Mouse (Mus musculus) embryo, embryonic 9.5 days (tissue): Measurements from ENCODE around the gene Ift140.
A peak's percentile ranks its signal among the peaks of the same experiment; 100 is the strongest.

Experiments used
- DNase-seq: peaks from one replicate; pipeline ENCODE4 v3.0.0-alpha.2; 2017; ENCODE audit errors: extremely low spot score

Ift140 gene

DNA sequence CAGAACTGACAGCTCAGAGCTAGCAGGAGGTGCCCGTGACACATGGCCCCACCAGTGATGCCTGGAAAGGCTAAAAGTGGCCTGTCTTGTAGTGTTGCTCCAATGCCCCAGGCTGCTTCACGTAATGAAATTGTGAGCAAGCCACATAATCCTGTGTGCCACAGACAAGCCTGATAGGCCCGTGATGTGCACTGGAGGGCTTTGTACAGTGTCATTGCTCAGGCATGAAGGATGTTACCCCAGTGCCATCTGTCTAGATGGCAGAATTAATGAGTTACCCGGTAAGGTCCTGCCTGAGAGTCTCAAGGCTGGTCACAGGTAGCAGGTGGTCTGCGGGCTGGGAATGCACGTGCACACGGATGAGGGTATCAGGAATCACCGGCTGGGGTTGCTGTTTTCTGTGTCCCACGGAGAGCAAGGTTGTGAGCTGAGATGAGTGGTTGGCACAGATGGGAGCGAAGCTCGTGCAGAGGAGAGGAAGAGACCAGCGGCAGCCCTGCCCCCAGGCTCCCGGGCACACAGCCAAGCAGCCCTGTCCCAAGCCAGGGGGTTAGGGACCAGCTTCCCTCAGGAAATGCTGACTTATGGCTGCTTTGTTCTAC is 62.0 kb downstream of the Ift140 start:
- DNase-seq: no peak

DNA sequence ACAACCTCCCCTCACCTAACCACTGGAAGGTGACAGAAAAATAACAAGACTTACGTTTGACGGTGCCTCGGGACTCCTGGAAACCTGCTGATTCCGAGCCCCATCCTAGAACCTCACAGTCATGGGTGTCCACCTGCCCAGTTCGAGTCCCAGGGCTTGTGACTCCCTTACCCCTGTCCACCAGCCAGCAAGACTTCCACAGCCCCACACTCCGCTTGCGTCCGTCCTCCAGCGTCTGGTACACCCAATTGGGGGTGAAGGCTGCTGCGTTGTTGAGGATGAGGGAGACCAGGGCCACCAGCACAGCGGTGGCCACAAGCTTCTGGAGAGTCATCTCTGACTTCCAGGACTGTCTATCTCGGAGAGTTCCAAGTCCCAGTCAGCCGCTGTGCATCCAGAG is 64.3 kb downstream of the Ift140 start:
- no peak for DNase-seq

DNA sequence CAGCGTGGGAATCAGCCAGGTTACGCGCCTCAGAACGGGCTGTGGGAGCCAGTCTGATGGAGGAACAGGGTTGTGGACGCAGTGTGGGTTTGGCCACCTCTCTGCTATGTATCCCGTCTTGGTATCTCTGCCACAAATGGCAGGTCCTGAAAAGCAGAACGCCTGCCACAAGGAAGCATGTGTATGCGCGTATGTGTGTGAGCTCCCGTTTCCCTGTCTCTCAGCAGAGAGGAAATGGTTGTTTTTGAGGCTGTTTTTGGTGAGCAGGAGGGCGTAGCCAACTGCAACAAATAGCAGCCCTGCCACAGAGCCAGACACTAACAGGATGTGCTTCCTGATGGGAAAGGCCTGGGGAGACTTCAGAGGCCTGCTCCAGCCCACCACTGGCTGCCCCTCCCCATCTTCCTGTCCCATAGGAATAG is 65.1 kb downstream of the Ift140 start:
- DNase-seq: no peak

DNA sequence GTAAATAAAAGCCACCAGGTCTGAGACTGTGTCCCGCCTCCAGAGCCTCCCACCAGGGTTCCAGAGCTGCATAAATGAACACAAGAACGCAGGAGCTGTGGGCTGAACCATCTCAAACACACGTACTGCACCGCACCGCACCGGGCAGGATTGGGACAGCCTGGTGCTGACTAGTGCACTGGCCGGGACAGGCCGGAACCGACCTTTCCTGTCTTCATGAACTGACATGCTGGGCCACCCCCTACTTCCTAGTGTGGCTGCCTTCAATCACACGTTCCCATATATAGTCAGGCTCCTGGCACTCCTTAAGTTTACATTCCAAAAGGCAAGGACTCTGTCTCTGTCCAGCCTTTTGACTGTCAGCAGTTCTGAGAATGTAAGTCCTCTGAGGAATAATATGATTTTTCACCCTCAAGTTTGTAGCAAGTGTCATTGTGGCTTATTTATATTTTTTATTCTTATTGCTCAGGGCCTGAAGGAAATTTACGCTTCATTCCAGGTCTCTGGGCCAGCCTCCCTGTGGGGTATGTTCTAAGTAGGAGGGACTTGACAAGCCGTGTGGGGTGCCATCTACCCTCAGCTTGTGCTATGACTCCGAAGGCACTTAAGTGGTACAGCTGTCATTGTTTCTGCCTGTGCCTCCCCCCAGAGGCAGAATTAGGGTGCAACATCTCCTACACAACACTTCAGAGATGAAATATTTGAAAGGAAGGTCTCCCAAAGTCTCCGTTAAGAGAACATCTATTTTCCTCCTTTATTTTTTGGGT is 66.4 kb downstream of the Ift140 start:
- DNase-seq: no peak

DNA sequence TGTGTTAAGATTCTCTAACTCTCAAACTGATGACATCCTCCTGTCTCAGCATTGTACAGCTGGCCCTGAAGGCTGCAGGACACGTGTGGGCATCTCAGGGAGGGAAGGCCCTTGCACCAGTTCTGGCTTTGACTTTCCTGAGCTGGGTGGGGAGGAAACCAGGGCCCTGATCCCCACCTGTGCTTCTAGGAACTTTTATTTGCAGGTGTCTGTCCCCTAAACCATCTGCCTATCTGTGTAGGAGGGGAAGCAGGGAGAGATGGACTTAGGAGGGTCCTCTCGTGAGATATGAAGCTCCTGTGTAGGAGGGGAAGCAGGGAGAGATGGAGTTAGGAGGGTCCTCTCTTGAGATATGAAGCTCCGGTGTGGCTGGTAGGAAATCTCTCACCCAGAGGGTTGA is 67.0 kb downstream of the Ift140 start:
- DNase-seq: no peak

DNA sequence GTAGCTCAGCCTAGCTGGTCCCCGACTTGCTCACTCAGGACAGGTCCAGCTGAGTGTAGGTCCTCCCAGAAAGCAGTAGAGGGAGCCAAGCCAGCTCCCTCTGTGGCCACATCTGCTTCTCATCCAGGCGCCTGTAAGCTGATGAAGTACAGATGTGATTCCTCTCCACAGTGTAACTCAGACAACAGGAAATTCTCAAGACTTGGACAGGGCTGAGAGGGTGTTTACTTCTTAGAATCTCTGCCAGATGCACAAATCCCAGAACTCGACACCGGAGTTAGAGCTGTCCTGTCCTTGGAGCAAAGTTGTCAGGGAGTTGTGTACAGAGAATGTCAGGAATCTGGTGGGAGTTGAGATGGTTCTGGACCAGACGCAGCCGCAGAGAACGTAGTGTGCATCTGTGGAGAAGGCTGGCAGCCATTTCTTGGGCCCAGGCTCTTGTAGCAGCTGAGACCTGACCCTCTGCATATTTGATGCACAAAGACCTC is 67.6 kb downstream of the Ift140 start, which contains the start of gene Tmem204:
Gene Tmem204, minus strand, starts transcription at position 148 of the 488 bp plus-strand sequence.
- peak; percentile 68 for DNase-seq

- no peak for DNase-seq
Measured at GRCm38 (mm10) chr17:25084835-25085385, 69.0 kb downstream of the Ift140 start.

- DNase-seq: no peak
Measured at GRCm38 (mm10) chr17:25086724-25087123, 70.8 kb downstream of the Ift140 start.

DNA sequence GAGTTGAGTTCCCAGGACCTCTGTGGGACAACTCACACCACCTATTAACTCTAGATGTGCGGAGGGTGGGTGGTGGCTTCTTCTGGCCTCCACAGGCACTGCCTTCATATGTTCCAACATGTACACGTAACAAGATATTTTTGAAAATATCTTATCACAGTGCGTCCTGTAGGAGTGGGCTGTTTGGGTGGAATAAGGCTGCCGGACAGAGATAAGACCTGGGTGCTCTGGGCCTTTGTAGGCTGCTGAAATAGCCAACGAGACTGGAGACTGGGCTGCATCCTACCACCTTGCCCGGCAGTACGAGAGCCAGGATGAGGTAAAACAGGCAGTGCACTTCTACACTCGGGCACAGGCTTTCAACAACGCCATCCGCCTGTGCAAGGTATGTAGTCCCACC is 73.3 kb downstream of the Ift140 start:
- no peak for DNase-seq

DNA sequence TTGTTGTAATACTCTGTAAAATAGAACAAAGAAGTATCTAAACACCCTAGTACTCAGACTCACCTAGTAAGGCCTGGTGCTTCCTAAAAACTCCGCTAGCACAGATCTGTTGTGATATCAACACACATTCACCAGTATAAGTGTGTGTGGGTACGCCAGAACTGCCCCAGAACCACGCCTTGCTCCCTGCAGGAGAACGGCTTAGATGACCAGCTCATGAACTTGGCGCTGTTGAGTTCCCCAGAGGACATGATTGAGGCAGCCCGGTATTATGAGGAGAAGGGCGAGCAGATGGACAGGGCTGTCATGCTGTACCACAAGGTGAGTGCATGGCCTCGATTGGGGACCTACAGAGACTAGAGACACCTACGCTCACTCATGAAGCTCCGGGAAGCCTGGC is 74.6 kb downstream of the Ift140 start:
- no peak for DNase-seq

DNA sequence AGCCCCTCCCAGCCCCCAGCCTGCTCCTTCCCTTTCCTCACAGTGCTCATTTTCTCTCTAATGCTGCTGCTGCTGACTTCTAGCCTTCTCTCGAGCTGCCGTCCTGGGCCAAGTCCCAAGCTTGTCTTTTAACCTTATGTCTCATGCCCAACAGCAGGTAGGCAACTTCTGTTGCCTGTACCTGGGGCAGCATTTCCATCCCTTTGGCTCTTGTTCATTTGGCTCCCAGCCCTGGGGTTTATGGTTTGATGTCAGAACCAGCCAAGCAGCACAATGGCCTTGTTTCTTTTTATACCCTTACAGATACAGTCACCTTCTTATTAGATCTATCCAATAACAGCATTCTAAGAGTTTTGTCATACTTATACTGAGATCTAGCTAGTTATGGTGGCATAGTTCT is 80.3 kb downstream of the Ift140 start:
- no peak for DNase-seq

DNA sequence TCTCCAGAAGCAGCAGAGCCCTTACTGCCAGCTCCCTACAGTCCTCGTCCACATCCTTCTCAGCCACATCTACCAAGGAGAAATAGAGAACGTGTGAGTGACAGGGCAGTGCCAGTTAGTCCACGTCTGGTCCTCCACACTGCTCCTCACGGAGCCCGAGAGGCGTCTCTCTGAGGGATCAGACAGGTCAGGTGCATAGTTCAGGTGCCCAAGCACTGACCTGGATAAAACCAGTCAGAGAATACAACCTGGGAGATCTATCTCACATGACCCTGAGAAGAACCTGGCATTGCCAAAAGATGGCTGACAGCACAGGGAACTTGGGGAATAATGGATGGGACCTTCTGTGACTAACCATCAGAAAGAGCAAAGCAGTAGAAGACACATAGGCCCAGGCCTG is 84.2 kb downstream of the Ift140 start:
- DNase-seq: no peak

DNA sequence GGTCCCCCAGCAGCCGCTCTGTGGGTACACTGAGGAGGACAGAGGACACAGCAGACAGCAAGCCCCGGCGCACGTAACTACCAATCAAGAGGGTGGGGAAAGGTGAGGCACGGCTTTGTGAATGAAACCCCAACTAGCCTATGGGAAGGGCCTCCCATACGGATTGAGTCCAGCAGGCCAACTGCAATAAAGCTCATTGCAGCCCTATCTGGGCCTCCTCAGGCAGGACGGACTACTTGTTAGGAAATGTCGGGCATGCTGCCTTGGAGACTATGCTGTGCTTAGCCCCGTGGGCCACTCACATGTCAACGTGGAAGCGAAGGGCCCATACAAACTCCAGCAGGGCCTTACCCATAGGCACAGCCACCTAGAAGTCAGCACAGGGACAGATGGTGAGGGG is 85.5 kb downstream of the Ift140 start:
- no peak for DNase-seq

- DNase-seq: no peak
Measured at GRCm38 (mm10) chr17:25107786-25108185, 91.9 kb downstream of the Ift140 start.

DNA sequence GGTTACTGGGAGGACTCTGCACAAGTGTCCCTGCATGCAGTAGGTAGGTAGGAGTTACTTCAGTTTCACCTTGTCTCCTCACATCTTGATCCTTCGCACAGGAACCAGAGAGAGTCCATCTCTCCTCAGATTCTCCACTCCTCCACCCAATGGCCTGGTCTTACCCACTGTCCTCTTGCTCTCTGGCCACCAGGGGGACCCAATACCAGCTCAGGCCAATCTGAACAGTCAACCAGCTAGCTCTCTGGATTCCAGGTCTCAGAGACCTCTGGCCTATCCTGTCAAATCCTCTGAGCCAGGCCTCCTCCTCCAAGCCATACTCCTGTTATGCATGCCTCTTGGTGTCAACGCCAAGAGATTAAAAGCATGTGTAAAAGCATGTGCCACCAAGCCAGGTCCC is 93.7 kb downstream of the Ift140 start:
- peak; percentile 39 for DNase-seq

DNA sequence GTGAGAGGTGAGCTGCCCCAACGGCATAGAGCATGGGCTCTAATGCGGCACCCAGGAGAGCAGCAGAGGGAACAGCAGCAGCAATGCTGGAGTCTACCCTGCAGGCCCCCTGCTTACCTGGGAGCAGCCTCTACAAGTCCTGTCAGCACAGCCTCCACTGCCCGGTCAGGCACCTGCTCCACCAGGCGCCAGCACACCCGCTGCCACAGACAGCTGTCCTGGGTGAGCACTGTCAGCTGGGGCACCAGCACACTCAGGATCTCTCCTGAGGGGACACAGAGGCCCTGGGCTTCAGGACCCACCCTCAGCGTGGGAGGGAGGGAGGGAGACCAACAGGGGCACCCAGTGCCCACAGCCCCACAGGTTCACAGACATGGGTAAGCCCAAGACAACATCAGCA is 94.7 kb downstream of the Ift140 start:
- no peak for DNase-seq

DNA sequence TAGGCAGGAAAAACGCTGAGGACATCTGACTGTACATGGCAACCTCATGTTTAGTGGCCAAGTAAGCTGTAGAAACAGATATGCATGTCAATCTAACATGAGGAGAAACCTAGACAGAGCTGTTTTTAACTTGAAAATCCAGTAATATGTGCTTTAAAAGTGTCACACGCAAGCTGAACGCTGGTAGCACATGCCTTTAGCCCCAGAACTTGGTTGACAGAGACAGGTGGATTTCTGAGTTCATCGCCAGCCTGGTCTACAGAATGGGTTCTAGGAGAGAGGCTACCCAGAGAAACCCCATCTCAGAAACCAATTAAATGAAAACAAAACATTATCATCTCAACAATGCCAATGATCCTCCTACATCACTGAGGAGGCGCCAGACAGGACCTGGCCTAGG is 95.3 kb downstream of the Ift140 start:
- DNase-seq: no peak

DNA sequence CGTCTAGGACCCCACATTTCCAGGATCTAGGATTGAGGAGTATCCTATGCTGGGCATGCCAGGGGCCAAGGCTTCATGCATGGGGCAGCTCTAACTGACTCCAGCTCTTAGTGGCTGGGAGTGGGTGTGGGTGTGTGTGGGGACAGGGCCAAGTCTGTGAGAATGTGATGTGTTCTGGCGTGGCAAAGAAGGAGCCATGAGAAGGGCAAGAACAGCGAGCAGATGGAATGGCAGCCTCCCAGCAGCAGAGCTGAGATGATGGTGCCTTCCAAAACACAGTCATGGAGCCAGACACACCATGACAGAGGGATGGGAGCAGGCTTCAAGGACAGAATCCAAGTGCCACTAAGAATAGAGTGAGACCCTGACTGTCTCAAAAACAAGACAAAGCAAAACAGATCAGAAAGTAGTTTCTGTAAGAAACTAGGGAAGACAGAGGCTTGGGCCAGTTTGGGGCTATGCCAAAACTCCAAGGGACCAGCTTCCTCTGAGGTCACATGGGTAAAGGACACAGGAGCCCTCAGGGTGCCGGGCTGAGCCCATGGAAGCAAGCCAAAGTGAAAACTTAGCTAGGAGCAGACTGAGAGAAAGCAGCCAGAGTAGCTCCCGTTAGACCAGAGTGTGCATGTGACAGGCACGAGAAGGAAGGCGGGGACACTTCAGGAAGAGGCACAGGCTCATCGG is 96.0 kb downstream of the Ift140 start:
- no peak for DNase-seq

DNA sequence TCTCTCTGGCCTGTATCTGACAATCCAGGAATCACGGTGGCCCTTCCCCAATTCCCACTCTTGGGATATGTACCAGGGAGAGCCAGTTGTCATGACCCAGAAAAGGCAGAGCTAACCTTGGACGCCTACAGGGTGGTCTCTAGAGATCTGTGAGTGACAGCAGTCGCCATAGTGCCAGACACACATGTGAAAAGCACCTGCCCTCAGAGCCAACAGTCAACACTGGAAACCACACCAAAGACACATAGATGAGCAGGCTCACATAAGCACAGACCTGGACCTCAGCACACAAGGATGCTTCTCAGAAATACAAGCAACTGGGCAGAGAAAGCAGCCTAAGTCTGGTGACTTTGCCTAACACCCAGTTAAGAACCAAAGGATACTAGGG is 96.5 kb downstream of the Ift140 start:
- DNase-seq: no peak

- DNase-seq: no peak
Measured at GRCm38 (mm10) chr17:25114908-25115645, 99.2 kb downstream of the Ift140 start.

GRCm38 (mm10) chr17:25115664-25116432 is 100.0 kb downstream of the Ift140 start, which contains the start of gene Telo2:
Gene Telo2 (minus strand): TSS chr17:25115967.
- DNase-seq: peak; percentile 91
